Mouse (Mus musculus) myocyte (in vitro differentiated cells): Measurements from ENCODE around the gene Serping1.

Experiments used
- CEBPB ChIP-seq: IDR thresholded peaks from 2 replicates; pipeline ENCODE4 v1.6.1; 2011; ENCODE audit warnings: mild to moderate bottlenecking, moderate library complexity; ENCODE audit not compliant: poor library complexity, insufficient read depth, severe bottlenecking
- E2F4 ChIP-seq: IDR thresholded peaks from one replicate; pipeline ENCODE4 v1.6.1; 2011; ENCODE audit warnings: mild to moderate bottlenecking, control low read depth, moderate library complexity; ENCODE audit not compliant: insufficient read depth
- MAX ChIP-seq: IDR thresholded peaks from one replicate; pipeline ENCODE4 v1.6.1; 2011; ENCODE audit warnings: low read depth, mild to moderate bottlenecking, control low read depth
- MYOD1 ChIP-seq, 3 experiments: IDR thresholded peaks; one replicate each; pipeline ENCODE4 v1.6.1; 2011; ENCODE audit warnings: control low read depth in 2 of 3, low read depth in 2 of 3, mild to moderate bottlenecking in 2 of 3, moderate library complexity in 1 of 3; ENCODE audit not compliant: insufficient read length in 2 of 3, control insufficient read depth in 1 of 3
- MYOG ChIP-seq, 3 experiments: IDR thresholded peaks; one replicate each; pipeline ENCODE4 v1.6.1; 2011; ENCODE audit warnings: control low read depth in 2 of 3, low read depth in 2 of 3, mild to moderate bottlenecking in 2 of 3; ENCODE audit not compliant: insufficient read length in 2 of 3, control insufficient read depth in 1 of 3, insufficient read depth in 1 of 3
- POLR2A ChIP-seq: IDR thresholded peaks from one replicate; pipeline ENCODE4 v1.6.1; 2011; ENCODE audit warnings: low read depth, mild to moderate bottlenecking, control low read depth, moderate library complexity; ENCODE audit not compliant: insufficient read length
- POLR2AphosphoS2 ChIP-seq: IDR thresholded peaks from one replicate; pipeline ENCODE4 v1.6.1; 2011; ENCODE audit warnings: low read depth, control low read depth; ENCODE audit not compliant: insufficient read length
- REST ChIP-seq: IDR thresholded peaks from one replicate; pipeline ENCODE4 v1.6.1; 2011; ENCODE audit warnings: mild to moderate bottlenecking, control low read depth, moderate library complexity; ENCODE audit not compliant: insufficient read depth, insufficient read length
- SRF ChIP-seq: IDR thresholded peaks from one replicate; pipeline ENCODE4 v1.6.1; 2011; ENCODE audit warnings: low read depth; ENCODE audit not compliant: control insufficient read depth, insufficient read length
- TCF12 ChIP-seq: IDR thresholded peaks from one replicate; pipeline ENCODE4 v1.6.1; 2011; ENCODE audit warnings: mild to moderate bottlenecking, control low read depth; ENCODE audit not compliant: poor library complexity, insufficient read depth, severe bottlenecking
- TCF3 ChIP-seq: IDR thresholded peaks from one replicate; pipeline ENCODE4 v1.6.1; 2011; ENCODE audit warnings: low read depth, control low read depth; ENCODE audit not compliant: insufficient read length
- USF1 ChIP-seq: IDR thresholded peaks from one replicate; pipeline ENCODE4 v1.6.1; 2011; ENCODE audit warnings: low read depth, mild to moderate bottlenecking, control low read depth, moderate library complexity

- no peak for TF ChIP-seq POLR2A
- TF ChIP-seq TCF12 = no peak
- no peak for TF ChIP-seq MAX
- no peak for TF ChIP-seq E2F4
- TF ChIP-seq SRF = no peak
- no peak for TF ChIP-seq USF1
- TF ChIP-seq POLR2AphosphoS2 = no peak
- TF ChIP-seq MYOD1 (IDR thresholded peaks at IDR 0.05; ENCODE audit: control insufficient read depth in 1 of 3, insufficient read length in 2 of 3, low read depth in 2 of 3) = no peak
- TF ChIP-seq CEBPB = no peak
- no peak for TF ChIP-seq REST
- TF ChIP-seq TCF3 = no peak
- no peak for TF ChIP-seq MYOG (IDR thresholded peaks at IDR 0.05; ENCODE audit: control insufficient read depth in 1 of 3, insufficient read depth in 1 of 3, insufficient read length in 2 of 3, low read depth in 2 of 3)
These were observed 51.4 kb downstream of the Serping1 start for GRCm38 (mm10) chr2:84723856-84724255.
